Mouse (Mus musculus): Measurements from ENCODE around the gene Tcp11l2. TPM values are rescaled to one million over a fixed set of nuclear protein-coding genes. Genes with fewer than 3 reads are reported as not detected.

The Tcp11l2 gene
- total RNA-seq, 2 experiments from 2014 or later, result 22.4 to 25.2 TPM

DNA sequence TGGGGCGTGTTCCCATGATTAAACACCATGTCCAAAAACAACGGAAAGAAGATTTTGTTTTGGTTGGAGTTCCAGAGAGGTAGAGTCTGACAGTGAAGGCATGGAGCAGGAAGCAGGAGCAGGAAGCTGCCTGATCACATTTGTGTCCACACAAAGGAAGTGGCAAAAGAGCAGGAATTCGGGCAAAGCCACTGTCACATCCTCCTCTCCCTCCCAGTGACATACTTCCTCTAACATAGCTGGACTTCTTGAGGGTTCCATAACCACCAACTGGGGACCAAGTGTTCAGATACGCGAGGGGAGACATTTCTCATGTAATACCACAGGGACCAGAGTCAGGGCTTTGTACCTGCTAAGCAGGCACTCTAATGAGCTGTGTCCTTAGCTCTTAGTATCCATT, 70.8 kb downstream of the Tcp11l2 start:
- no peak for DNase-seq (ENCODE audit: low spot score in 2 of 2)

DNA sequence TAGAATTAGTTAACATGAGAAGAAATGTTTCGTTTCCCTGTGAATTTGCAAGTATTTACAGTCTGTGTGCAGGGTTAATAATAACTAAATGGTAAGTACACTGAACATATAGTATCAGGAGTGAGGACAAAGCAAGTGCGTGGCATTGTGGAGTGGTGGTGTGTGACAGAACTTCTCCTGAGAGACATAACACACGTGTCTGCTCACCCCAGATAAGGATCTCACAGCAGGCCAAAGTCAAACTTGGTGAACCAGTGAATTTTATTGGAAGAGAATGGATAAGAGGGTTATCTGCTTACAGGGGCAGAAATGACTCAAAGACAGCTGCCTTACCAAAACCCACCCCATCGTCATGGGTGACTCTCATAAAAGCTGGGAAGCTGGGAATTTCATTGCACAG, 72.5 kb downstream of the Tcp11l2 start:
- DNase-seq (ENCODE audit: low spot score in 2 of 2), result no peak

DNA sequence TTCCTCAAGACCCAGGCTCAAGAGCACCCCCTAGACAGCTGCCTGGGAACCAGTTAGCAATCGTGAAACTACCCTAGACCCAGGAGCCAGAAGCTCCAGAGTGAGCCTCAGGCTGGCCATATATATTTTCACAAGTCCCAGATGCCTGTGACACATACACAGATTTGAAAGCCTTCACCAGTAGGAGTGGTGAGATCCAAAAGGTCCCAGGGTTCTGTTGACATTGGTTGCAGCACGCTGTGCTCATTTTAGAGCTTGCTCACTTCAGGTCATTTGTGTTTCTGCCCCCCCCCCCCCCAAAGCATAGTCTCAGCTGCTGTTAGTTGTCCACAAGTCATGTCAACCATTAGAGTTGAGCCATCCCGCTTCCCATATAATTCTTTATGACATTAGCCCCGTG, 77.6 kb downstream of the Tcp11l2 start:
- DNase-seq (ENCODE audit: low spot score in 2 of 2), result no peak

DNA sequence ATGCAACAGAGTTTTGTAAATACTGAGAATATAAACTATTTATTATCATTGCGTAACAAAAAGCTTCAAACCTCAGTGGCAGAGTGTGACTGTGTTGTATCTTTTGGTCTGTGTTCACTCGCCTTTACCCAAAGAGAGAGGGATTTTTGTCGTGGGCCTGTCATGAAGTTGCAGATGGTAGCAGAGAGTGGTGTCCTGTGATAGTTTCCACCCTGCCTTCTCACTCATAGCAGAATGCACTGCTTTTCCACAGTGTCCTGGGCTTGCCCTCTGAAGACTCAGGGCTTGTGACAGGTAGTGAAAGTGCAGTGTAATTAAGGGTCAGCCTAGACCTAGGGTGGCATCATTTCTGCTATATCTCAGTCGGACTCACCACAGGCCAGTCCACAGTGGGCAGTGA, 78.3 kb downstream of the Tcp11l2 start:
- no peak for DNase-seq (ENCODE audit: low spot score in 2 of 2)

DNA sequence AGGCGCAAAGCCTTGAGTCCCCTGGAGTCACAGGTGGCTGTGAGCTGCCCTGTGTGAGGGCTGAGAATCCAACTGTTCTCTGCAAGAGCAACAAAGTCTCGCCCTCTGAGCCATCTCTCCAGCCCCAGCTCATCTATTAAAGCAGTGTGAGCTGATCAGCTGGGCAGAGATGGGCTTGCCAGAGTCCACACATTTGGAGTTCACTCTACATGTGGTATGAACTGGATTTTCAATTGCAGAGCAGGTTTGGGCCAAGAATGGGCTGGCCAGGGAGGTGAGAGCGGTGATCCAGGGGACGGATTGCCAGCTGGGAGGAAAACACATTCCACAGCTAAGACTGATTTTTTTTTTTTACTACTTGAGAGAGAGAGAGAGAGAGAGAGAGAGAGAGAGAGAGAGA, 80.2 kb downstream of the Tcp11l2 start:
- no peak for DNase-seq (ENCODE audit: low spot score in 2 of 2)

DNA sequence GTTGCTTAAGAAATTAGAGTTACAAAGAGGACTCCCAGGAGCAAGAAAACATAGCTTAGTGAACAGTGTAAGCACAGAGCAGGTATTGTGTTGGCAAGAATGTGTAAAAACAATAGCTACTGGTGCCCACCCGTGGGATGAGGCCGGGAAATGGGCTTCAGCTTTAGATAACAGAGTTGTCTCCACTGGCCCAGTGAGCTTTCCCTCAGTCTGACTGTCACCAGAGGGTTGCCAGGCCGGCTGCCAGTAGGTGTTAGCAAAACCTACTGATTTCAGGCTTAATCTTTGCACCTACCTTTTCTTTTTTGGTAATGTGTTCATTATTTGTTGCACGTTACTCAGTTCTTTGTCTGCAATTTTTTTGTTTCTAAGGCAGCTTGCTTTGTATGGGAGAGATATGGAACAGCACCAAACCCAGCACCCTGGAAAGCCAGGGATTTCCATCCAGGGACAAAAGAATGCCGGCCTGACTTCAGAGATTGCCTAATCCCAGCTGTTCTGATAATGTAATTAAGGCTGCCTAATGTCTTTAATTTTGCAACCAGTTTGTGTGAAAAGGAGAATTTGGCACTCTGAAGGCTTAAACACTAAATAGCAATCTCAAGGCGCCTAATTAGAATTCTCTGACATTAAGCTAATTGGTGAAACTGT, 81.1 kb downstream of the Tcp11l2 start:
- no peak for DNase-seq (ENCODE audit: low spot score in 2 of 2)

DNA sequence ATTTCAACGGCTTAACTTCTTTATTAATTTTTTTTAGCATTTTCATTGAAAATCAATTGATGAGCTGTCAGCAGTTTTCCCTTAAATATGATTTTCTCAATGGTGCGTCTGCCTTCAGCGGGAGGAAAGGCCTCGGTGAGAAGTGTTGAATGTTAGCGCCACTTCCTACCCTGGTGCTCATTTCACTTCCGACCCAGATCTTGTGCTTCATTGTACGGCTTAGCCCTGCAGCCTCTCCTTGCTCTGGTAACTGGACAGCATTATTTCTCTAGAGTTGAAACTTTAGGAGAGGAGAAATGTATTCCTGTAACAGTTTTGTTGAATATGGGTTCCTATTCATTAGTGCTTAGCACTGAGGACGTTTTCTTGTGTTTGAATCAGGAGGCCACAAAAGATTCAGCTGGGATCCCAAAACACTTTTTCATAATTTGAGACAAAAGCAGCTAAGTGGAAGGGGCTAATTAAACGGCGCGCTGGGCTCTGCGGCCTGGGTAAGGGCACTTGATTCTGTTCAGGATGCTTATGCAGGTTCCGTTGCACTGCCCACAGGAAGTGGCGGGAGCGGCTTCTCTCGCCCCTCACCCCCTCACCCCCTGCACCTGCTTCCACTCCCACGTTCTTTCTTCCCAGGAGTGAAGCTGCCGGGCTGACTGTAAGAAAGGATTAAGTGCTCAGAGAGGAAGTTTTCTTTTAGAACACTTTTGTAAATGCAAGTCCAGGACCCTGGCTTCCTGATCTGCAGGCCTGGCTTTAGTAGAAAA, 81.8 kb downstream of the Tcp11l2 start:
- no peak for DNase-seq (ENCODE audit: low spot score in 2 of 2)

DNA sequence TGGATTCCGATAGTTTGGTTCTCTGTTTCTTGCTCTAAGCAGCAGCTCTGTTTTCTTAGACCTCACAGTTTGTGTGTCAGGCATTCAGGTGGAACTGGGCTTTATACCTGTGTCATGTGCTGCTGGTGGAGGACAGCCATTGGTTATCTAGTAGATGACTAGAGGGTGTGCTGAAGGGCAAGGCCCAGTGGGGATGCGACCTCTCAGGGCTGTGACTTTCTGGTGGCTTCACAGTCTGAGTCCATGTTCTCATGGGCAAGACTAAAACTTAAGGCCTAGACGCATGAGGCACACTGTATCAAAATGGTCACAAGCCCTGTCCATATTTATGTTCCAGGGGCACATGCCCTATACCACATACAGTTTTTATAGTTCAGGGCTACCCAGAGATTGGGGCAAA, 82.9 kb downstream of the Tcp11l2 start:
- DNase-seq (ENCODE audit: low spot score in 2 of 2), result no peak

DNA sequence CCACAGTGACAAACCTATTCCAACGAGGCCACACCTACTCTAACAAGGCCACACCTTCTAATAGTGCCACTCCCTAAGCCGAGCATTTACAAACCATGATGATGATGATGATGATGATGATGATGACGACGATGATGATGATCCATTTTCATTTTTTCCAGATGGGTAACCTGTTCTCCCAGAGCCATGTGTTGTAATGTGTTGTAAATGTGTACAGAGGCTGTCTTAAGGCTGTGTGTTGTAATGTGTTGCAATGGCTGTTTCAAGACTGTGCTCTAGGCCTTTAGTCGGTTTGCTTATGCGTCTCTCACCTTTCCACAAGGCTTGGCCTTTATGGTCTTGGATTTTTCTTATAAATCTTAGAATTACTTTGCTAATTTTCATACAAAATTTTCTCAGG, 85.7 kb downstream of the Tcp11l2 start:
- no peak for DNase-seq (ENCODE audit: low spot score in 2 of 2)

Other genes with a start within 250 kb of the Tcp11l2 start
- 10 to 100 TPM; 87.8 to 89.7 TPM for gene Nuak1, start 136.0 kb upstream of the Tcp11l2 start, total RNA-seq (2021)
- gene Ckap4, start 42.6 kb upstream of the Tcp11l2 start, total RNA-seq (2021), result 10 to 100 TPM; 21.4 to 22.6 TPM
- 10 to 100 TPM; 15.0 to 16.3 TPM for gene Polr3b, start 45.7 kb downstream of the Tcp11l2 start, total RNA-seq (2021)
- 10 to 100 TPM; 10.1 to 12.5 TPM for gene Rfx4, start 179.4 kb downstream of the Tcp11l2 start, total RNA-seq (2021)

All from left cerebral cortex, adult 18-20 months (tissue).